Mouse (Mus musculus): ENCODE measurements around the gene Hyou1. TPM values are rescaled to one million over a fixed set of nuclear protein-coding genes. Genes with fewer than 3 reads are reported as not detected.
A peak's percentile ranks its signal among the peaks of the same experiment; 100 is the strongest.
"Not testable (repeated sequence)": the region's sequence is repeated elsewhere in the genome, so short reads cannot be mapped to it uniquely, and the experiment has no call there.

The Hyou1 gene
- polyA plus RNA-seq, 2 experiments, result 28.5 to 64.4 TPM

DNA sequence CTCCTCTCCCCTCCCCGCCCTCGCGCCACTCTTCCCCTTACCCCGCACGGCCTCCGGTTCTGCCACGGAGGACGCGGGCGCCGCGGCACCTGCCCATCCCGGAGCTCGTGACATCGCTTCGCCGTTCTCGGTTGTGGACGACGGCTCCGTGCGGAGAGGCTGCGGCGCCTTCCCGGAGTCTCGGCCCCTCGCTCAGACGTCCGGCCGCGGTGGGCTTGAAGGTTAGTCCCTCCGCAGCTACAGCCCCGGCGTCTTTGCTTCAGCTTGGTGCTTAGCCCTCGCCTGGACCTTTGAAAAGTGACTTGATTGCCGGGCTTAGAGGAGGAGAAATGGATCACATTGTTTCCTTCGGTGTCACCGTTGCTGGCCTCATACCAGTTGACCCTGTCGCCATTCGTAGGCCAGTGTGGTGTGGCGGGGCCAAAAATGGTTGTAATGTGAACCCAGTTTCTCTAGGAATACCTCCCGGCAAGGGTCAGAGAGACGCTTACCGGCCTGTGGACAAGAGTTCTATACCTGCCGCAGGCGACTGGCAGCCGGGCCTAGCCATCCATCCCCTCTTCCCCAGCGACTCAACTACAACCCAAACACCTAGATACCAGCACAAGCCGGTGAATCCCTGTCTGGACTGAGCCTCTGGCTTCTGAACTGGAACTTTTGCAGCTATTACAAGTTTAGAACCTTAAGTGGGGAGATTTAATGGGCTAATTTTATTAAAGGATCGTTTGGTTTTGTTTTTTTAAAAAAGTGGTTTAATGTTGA is 43.8 kb upstream of the Hyou1 start:
- Histone ChIP-seq H3K4me1 (ENCODE audit: control insufficient read depth, insufficient read depth, low read length) (peaks cover 12% of the 10 kb centered on the region; the same call in 1 of the 2 replicates), H3K4me3 (replicated peaks; ENCODE audit: low read length) (peak overlapping the region; percentile 60), H3K27ac (replicated peaks; ENCODE audit: low read depth, low read length) (peak overlapping the region; percentile 94), H3K27me3 (ENCODE audit: control insufficient read depth, insufficient read depth, low read length) (no peaks in the 10 kb centered on the region), H3K9me3 (ENCODE audit: control insufficient read depth, low read length) (no peaks in the 10 kb centered on the region), H3K9ac (ENCODE audit: low read depth, low read length, severe bottlenecking) (peak overlapping the region; percentile 84), H3K36me3 (ENCODE audit: control insufficient read depth, insufficient read depth, low read length) (peaks cover 60% of the 10 kb centered on the region), H3K4me2 (replicated peaks; ENCODE audit: low read depth, low read length, severe bottlenecking) (peak overlapping the region; percentile 80)
- DNase-seq (ENCODE audit: low spot score), result peak; percentile 25
- peak; percentile 26; the same call in 1 of the 2 replicates for TF ChIP-seq POLR2A (IDR thresholded peaks at IDR 0.05; ENCODE audit: borderline replicate concordance, extremely low read depth, insufficient read depth, insufficient read length)
- under 1% methylated on average over 48 of the region's 50 CpGs for WGBS
- ATAC-seq (ENCODE audit: low FRiP score, low read depth), result no peak

DNA sequence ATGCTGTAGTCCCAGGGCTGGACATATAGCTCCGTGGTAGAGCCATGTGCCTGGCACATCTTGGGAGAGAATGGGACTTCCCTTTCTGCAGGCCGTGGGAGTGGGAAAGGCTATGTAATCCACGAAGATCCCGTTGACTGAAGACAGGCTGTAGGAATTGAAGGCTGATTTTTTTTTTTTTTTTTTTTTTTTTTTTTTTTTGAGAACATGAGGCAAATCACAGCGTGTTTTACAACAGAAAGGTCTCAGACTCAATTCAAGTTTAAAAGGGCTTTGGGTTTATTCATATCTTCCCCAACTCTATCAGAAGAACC is 43.2 kb upstream of the Hyou1 start:
- peaks cover 55% of the 10 kb centered on the region for H3K36me3 ChIP-seq (ENCODE audit: control insufficient read depth, insufficient read depth, low read length)
- no peaks in the 10 kb centered on the region for H3K9me3 ChIP-seq (ENCODE audit: control insufficient read depth, low read length)
- DNase-seq (ENCODE audit: low spot score) (no peak), ATAC-seq (ENCODE audit: low FRiP score, low read depth) (no peak)
- no peaks in the 10 kb centered on the region for H3K27me3 ChIP-seq (ENCODE audit: control insufficient read depth, insufficient read depth, low read length)
- peaks cover 12% of the 10 kb centered on the region; the same call in 1 of the 2 replicates for H3K4me1 ChIP-seq (ENCODE audit: control insufficient read depth, insufficient read depth, low read length)
- peak overlapping the region; percentile 60 for H3K4me3 ChIP-seq (replicated peaks; ENCODE audit: low read length)
- peak overlapping the region; percentile 80 for H3K4me2 ChIP-seq (replicated peaks; ENCODE audit: low read depth, low read length, severe bottlenecking)
- 0 out of 2 replicates have a peak, but pooled peaks have one; percentile 14 for TF ChIP-seq POLR2A (IDR thresholded peaks at IDR 0.05; ENCODE audit: borderline replicate concordance, extremely low read depth, insufficient read depth, insufficient read length)
- H3K9ac ChIP-seq (ENCODE audit: low read depth, low read length, severe bottlenecking), result peak overlapping the region; percentile 84
- peak overlapping the region; percentile 94; the same call in 1 of the 2 replicates for H3K27ac ChIP-seq (replicated peaks; ENCODE audit: low read depth, low read length)
- WGBS, result 0% methylated on average over 5 of the region's 5 CpGs

DNA sequence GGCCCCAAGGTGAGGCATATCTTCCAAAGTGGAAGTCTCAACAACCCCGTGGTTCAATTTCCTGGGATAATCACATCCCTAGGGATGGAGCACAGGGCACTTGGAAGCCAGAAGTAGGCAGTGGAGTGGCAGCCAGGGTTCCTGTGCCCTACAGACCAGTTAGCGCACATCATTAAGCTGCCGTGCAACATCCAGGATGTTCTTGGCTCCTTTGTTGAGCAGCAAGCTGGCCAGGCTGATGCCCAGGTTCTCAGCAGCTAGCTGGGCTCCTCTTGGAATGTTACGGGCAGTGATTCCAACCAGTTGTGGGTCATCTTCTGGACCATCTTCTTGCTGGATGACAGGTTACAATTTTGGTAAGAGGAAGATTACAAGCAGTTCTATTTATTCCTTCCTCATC is 42.8 kb upstream of the Hyou1 start:
- H3K4me2 ChIP-seq (replicated peaks; ENCODE audit: low read depth, low read length, severe bottlenecking), result peak overlapping the region; percentile 80
- peaks cover 12% of the 10 kb centered on the region; the same call in 1 of the 2 replicates for H3K4me1 ChIP-seq (ENCODE audit: control insufficient read depth, insufficient read depth, low read length)
- WGBS, result 18% methylated on average over 3 of the region's 4 CpGs
- H3K9me3 ChIP-seq (ENCODE audit: control insufficient read depth, low read length); ATAC-seq (ENCODE audit: low FRiP score, low read depth); H3K27me3 ChIP-seq (ENCODE audit: control insufficient read depth, insufficient read depth, low read length); H3K27ac ChIP-seq (replicated peaks; ENCODE audit: low read depth, low read length); DNase-seq (ENCODE audit: low spot score); H3K9ac ChIP-seq (ENCODE audit: low read depth, low read length, severe bottlenecking): not testable (repeated sequence)
- peaks cover 55% of the 10 kb centered on the region for H3K36me3 ChIP-seq (ENCODE audit: control insufficient read depth, insufficient read depth, low read length)
- H3K4me3 ChIP-seq (replicated peaks; ENCODE audit: low read length), result peak overlapping the region; percentile 60

DNA sequence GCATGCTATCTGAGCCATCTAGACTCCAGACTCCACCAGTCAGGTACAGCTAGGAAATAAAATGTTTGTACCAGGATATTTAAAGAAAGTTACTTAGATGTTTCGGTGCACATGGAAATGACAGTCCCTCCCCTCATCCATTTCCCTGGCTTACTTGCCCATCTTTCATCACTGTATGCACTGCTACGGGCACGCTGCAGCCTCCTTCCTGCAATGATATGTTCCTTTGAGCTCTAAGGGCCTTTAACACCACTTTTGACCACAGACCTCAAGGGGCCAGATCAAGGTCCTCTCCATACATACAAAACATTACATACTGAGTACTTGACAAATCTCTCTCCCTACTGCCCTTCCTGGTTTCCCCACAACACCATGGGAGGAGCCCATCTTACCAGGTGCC is 42.3 kb upstream of the Hyou1 start:
- peaks cover 12% of the 10 kb centered on the region; the same call in 1 of the 2 replicates for H3K4me1 ChIP-seq (ENCODE audit: control insufficient read depth, insufficient read depth, low read length)

DNA sequence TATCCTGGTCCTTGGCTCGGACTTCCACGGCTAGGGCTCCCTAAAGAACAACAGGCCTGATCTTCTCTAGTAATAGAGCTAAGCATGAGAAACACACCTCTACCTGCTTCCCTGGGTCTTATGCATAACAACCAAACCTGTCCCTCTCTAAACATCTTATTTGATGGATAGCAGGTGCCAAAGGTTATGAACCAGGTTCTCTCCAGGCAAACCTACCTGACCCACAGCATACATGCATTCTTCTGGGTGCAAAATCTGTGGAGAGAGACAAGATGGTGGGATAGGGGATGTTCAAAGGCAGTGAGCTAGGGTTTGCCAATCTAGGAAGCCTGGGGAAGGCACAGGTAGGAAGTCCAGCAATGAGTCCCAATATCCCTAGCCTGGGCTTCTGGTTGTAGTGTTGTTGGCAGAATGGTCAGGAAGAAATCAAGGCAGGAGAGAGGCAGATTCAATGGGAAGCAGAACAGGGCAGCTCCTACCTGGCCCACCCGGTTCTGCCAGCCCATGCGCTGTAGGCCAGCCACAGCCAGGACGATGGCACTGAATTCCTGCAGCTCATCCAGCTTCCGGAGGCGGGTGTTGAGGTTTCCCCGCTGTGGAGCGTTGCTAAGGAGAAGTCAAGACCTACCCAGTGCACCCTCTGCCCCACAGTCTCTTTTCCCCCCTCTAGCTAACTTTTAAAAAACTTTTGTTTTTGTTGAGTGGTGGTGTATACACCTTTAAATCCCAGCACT is 41.7 kb upstream of the Hyou1 start:
- Histone ChIP-seq H3K27me3 (ENCODE audit: control insufficient read depth, insufficient read depth, low read length) (no peaks in the 10 kb centered on the region), H3K27ac (replicated peaks; ENCODE audit: low read depth, low read length) (no peak overlapping the region), H3K4me2 (replicated peaks; ENCODE audit: low read depth, low read length, severe bottlenecking) (peak overlapping the region; percentile 80; the same call in 1 of the 2 replicates), H3K4me3 (replicated peaks; ENCODE audit: low read length) (peak overlapping the region; percentile 60; the same call in 1 of the 2 replicates), H3K36me3 (ENCODE audit: control insufficient read depth, insufficient read depth, low read length) (peaks cover 46% of the 10 kb centered on the region), H3K9ac (ENCODE audit: low read depth, low read length, severe bottlenecking) (peak overlapping the region; percentile 28; the same call in 1 of the 2 replicates), H3K9me3 (ENCODE audit: control insufficient read depth, low read length) (no peaks in the 10 kb centered on the region), H3K4me1 (ENCODE audit: control insufficient read depth, insufficient read depth, low read length) (peaks cover 12% of the 10 kb centered on the region)
- WGBS, result 69% methylated on average over 9 of the region's 9 CpGs
- ATAC-seq (ENCODE audit: low FRiP score, low read depth) (no peak), DNase-seq (ENCODE audit: low spot score) (no peak)
- no peak for TF ChIP-seq POLR2A (IDR thresholded peaks at IDR 0.05; ENCODE audit: borderline replicate concordance, extremely low read depth, insufficient read depth, insufficient read length)

More for the DNA sequence above, 42.3 kb upstream of the Hyou1 start:
- Histone ChIP-seq H3K36me3 (ENCODE audit: control insufficient read depth, insufficient read depth, low read length) (peaks cover 53% of the 10 kb centered on the region), H3K9ac (ENCODE audit: low read depth, low read length, severe bottlenecking) (no peak overlapping the region), H3K4me2 (replicated peaks; ENCODE audit: low read depth, low read length, severe bottlenecking) (peak overlapping the region; percentile 80), H3K27ac (replicated peaks; ENCODE audit: low read depth, low read length) (no peak overlapping the region), H3K4me3 (replicated peaks; ENCODE audit: low read length) (peak overlapping the region; percentile 60), H3K27me3 (ENCODE audit: control insufficient read depth, insufficient read depth, low read length) (no peaks in the 10 kb centered on the region), H3K9me3 (ENCODE audit: control insufficient read depth, low read length) (no peaks in the 10 kb centered on the region)
- no peak for TF ChIP-seq POLR2A (IDR thresholded peaks at IDR 0.05; ENCODE audit: borderline replicate concordance, extremely low read depth, insufficient read depth, insufficient read length)
- ATAC-seq (ENCODE audit: low FRiP score, low read depth) (no peak), DNase-seq (ENCODE audit: low spot score) (no peak)
- WGBS, result 81% methylated on average over 3 of the region's 3 CpGs
